Mouse (Mus musculus): ENCODE data around the gene Jazf1. TPM values are rescaled to one million over a fixed set of nuclear protein-coding genes. Genes with fewer than 3 reads are reported as not detected.

Jazf1 gene
- polyA plus RNA-seq, 1 experiment from 2014 or later = 24.9 TPM

DNA sequence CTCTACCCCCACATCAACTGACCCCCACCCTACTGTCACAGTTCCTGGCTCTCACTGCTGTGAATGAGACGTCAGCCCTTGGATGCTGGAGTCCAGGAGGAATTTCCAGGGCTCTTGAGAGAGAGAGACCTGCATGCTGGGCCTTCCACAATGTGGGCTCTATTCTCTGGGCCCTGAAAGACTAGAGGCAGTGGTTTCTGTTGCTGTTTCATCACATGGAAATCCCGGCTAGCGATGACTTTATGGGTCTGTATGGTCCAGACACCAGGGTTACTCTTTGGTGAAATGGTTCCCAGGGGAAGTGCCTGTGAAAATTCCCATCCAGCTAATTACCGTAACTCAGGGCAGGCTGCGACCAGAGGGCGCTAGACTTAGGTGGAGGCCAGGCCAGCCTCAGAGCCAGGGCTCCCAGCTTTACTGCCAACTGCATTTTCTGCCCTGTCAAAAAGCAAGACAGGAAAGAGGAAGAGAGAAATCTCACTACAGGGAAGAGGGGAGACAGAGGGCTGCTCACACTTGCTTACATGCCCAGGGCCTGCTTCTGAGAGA is 271.1 kb downstream of the Jazf1 start:
- no peak overlapping the region for H3K27ac ChIP-seq
- H3K9me3 ChIP-seq = no peaks in the 10 kb centered on the region
- H3K27me3 ChIP-seq = no peaks in the 10 kb centered on the region
- no peak overlapping the region for H3K9ac ChIP-seq (replicated peaks)
- WGBS = 55% methylated on average over 6 of the region's 6 CpGs
- peaks cover 17% of the 10 kb centered on the region for H3K4me1 ChIP-seq (replicated peaks)
- no peak for ATAC-seq
- H3K4me3 ChIP-seq (replicated peaks) = no peak overlapping the region
- no peaks in the 10 kb centered on the region for H3K36me3 ChIP-seq
- no peak overlapping the region for H3K4me2 ChIP-seq (replicated peaks)

DNA sequence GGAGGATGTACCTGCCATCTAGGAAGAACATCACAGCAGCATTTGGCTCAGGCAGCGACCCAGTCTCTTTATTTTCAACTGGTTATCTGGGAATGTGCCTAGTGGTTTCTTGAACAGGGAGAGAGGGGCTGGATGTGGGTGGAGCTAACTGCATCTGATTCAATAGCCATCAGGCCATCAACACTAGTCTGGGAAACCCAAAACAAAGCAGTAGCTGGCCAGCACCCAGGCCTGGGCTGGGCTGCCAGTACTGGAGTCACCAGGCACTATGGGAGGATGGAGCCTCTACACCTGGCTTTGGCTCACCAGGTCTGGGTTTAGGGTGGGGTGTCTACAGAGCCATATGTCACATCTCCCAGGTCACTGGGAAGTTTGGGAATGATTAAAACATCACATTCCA is 271.7 kb downstream of the Jazf1 start:
- no peak overlapping the region for H3K4me3 ChIP-seq (replicated peaks)
- H3K4me1 ChIP-seq (replicated peaks) = peaks cover 15% of the 10 kb centered on the region
- H3K27me3 ChIP-seq = no peaks in the 10 kb centered on the region
- 72% methylated on average over 1 of the region's 1 CpGs for WGBS
- no peak overlapping the region for H3K27ac ChIP-seq
- no peaks in the 10 kb centered on the region for H3K9me3 ChIP-seq
- no peak for ATAC-seq
- H3K9ac ChIP-seq (replicated peaks) = no peak overlapping the region
- no peak overlapping the region for H3K4me2 ChIP-seq (replicated peaks)
- H3K36me3 ChIP-seq = no peaks in the 10 kb centered on the region

DNA sequence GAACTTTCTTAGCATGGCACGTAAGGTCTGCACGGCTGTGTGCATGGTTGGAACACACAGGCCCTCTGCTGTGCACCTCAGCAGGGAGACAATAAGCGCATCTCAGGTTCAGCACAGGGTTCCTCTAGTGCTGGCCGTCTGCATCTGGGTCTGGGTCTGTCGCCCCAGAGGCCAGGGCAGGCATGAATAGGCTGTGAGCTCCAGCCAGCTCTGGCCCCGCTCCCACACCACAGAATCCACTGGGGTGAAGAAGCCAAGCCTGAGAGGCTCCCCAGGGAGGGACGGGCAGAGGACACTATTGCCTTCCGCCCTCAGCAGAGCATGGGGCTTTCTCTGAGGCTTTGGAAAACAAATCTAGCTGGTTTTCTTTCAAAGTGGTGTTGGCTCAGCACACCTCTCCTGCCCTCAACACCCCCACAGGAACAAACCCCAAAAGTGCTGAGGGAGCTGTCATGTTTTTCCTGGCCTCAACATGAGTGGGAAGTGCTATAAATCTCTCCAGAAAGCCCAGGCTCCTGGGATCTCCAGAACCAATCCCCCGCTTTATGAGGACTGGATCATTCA is 272.3 kb downstream of the Jazf1 start:
- 62% methylated on average over 9 of the region's 9 CpGs for WGBS
- no peak for ATAC-seq
- Histone ChIP-seq H3K4me3 (replicated peaks) (no peak overlapping the region), H3K36me3 (no peaks in the 10 kb centered on the region), H3K4me2 (replicated peaks) (no peak overlapping the region), H3K27me3 (no peaks in the 10 kb centered on the region), H3K4me1 (replicated peaks) (peaks cover 15% of the 10 kb centered on the region), H3K9ac (replicated peaks) (no peak overlapping the region), H3K27ac (no peak overlapping the region), H3K9me3 (no peaks in the 10 kb centered on the region)

DNA sequence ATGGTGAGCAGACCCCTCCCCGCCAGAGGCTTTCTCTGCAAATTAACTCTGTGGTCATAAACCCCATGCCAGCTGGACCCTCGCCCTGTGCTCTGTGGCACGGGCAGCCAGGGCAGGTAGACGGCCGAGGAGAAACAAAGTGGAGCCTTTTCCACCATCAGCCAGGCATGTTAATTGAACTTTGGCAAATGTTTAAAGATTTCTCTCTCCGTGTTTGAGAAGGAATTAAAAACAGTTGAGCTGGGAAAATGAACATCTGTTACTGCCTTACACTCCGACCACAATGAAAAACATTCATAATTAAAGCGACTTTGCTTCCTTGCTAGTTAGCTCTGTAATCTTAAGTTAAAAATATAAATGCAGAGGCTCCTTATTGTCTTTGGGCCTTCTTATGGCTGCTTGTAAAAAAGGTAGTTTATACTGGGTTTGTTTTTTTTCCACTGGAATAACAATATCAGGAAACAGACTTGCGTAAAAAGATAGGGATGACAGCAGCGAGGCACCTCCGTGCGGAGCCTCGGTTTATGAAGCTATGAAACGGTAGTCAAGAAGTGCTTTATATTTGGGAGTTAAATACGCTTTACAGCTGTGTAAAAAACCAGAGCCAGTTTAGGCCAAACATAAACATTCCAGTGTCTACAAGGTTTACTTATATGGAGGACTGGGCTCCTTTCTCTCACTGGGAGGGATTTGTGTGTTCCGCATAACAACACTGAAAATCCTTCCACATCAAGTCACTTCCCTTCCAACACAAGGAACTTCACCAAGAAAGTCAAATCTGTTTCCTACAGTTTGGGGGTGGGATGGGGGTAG is 273.2 kb downstream of the Jazf1 start:
- H3K27ac ChIP-seq = 0 out of 2 replicates have a peak overlapping the region, but pooled peaks have one; percentile 0
- H3K4me2 ChIP-seq (replicated peaks) = no peak overlapping the region
- H3K9ac ChIP-seq (replicated peaks) = no peak overlapping the region
- H3K4me3 ChIP-seq (replicated peaks) = no peak overlapping the region
- peaks cover 15% of the 10 kb centered on the region for H3K4me1 ChIP-seq (replicated peaks)
- no peaks in the 10 kb centered on the region for H3K36me3 ChIP-seq
- 75% methylated on average over 16 of the region's 16 CpGs for WGBS
- H3K9me3 ChIP-seq = no peaks in the 10 kb centered on the region
- ATAC-seq = no peak
- H3K27me3 ChIP-seq = no peaks in the 10 kb centered on the region

DNA sequence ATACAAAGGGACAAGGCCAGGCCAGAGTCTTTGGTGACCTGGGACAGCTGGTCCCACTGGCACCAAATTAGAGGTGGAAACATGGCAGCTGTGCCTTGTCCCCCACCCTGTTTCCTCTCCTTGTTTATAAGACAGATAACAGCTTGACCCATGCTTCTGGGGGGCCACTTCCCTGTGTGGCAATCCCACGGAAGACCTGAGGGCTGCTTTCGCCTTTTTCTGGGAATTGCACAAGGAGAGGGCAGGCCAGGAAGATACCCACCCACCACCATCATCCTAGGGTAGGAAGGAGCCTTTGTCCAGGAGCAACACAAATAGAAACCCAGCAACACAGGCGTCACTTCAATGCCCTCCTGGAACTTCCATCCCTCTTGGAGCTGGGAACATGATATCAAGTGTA is 276.0 kb downstream of the Jazf1 start:
- Histone ChIP-seq H3K9me3 (no peaks in the 10 kb centered on the region), H3K27me3 (no peaks in the 10 kb centered on the region), H3K4me3 (replicated peaks) (no peak overlapping the region), H3K36me3 (no peaks in the 10 kb centered on the region), H3K4me2 (replicated peaks) (no peak overlapping the region), H3K27ac (no peak overlapping the region), H3K4me1 (replicated peaks) (peaks cover 16% of the 10 kb centered on the region), H3K9ac (replicated peaks) (no peak overlapping the region)
- no peak for ATAC-seq
- WGBS = 79% methylated on average over 3 of the region's 3 CpGs

DNA sequence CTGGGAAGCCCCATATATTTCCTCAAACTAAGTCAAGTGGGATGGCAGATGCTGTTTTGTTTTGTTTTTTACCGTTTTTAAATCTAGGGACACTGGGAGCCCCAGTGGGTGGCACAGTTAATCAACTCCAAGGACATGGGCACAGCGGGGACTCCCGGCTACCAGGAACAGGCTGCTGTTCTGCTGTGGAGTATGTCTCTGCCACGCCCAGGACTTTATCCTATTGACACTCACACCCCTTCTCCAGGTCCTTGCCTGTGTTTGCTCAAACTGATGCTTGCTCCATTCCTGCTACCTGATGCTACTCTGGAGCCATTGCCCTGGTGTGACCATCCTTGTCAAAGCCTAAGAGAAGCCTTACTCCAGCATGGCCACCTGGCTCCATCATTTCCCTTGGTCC is 277.6 kb downstream of the Jazf1 start:
- Histone ChIP-seq H3K9me3 (no peaks in the 10 kb centered on the region), H3K4me2 (replicated peaks) (no peak overlapping the region), H3K4me1 (replicated peaks) (peaks cover 7% of the 10 kb centered on the region; the same call in 1 of the 2 replicates), H3K27ac (no peak overlapping the region), H3K9ac (replicated peaks) (no peak overlapping the region), H3K27me3 (no peaks in the 10 kb centered on the region), H3K36me3 (no peaks in the 10 kb centered on the region), H3K4me3 (replicated peaks) (no peak overlapping the region)
- 83% methylated on average over 4 of the region's 4 CpGs for WGBS
- ATAC-seq = no peak

DNA sequence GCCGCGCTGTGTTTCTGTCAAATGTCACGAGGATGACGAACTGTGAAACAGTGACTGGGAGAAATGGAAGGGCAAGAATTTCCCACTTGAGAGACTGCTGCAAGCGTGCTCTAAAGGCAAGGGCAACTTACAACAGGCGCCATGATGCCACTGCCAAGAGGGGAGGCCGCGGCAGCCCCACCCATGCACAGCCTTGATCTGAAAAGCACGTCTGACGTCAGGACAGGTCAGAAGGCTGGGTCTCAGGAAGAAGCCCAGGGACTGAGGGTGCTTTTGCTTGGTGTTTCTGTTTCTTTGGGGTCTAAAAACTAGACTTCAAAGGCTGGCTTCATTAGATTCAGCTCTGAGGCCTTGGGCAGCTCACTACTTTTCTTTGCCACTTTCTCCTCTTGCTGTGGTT is 278.1 kb downstream of the Jazf1 start:
- Histone ChIP-seq H3K27ac (no peak overlapping the region), H3K9ac (replicated peaks) (no peak overlapping the region), H3K36me3 (no peaks in the 10 kb centered on the region), H3K27me3 (no peaks in the 10 kb centered on the region), H3K4me2 (replicated peaks) (no peak overlapping the region), H3K4me1 (replicated peaks) (peaks cover 7% of the 10 kb centered on the region; the same call in 1 of the 2 replicates), H3K9me3 (no peaks in the 10 kb centered on the region), H3K4me3 (replicated peaks) (no peak overlapping the region)
- no peak for ATAC-seq
- 86% methylated on average over 10 of the region's 10 CpGs for WGBS

DNA sequence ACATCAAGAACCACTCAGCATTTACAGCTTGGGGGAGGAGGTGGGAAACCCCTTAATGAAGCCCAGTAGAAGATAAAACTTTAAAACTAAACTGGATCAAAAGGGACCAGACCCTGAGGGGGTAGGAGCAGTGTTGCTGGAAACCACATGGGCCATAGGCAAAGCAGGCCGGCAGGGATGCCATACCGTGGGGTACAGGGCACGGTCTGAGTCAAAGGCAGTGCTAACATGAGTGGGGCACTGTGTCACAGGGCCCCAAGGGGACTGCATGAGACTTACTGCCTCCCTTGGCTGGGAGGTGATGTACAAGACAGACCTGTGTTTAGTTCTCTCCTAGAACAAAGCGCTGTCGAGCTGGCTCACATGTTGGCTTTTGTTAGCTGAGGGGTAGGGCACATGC is 288.9 kb downstream of the Jazf1 start:
- no peak overlapping the region for H3K4me2 ChIP-seq (replicated peaks)
- no peaks in the 10 kb centered on the region for H3K27me3 ChIP-seq
- H3K4me3 ChIP-seq (replicated peaks) = no peak overlapping the region
- H3K9ac ChIP-seq (replicated peaks) = no peak overlapping the region
- 0 out of 2 replicates have a peak, but pooled peaks cover 4% of the 10 kb centered on the region for H3K36me3 ChIP-seq
- no peak for ATAC-seq
- no peak overlapping the region for H3K27ac ChIP-seq
- no peaks in the 10 kb centered on the region for H3K4me1 ChIP-seq (replicated peaks)
- no peaks in the 10 kb centered on the region for H3K9me3 ChIP-seq
- WGBS = 84% methylated on average over 5 of the region's 5 CpGs

DNA sequence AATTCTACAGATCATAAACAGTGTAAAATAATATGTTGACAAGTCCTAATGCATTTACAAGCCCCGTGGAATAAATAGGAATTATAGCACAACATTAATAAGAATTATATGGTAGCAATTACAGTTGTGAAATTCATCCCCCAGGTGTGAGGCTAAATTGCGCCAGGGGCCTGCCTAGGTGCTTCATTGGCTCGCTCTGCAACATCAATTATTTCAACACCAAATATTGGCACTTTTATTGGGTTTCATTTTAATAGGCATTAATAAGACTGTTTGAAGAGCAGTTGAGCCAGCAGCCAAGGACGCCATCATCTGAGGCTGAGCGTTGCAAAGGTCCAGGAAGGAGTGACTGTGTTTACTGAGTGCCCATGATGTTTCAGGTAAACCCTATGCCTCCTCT is 289.9 kb downstream of the Jazf1 start:
- ATAC-seq = no peak
- WGBS = 93% methylated on average over 5 of the region's 5 CpGs
- no peak overlapping the region for H3K4me3 ChIP-seq (replicated peaks)

DNA sequence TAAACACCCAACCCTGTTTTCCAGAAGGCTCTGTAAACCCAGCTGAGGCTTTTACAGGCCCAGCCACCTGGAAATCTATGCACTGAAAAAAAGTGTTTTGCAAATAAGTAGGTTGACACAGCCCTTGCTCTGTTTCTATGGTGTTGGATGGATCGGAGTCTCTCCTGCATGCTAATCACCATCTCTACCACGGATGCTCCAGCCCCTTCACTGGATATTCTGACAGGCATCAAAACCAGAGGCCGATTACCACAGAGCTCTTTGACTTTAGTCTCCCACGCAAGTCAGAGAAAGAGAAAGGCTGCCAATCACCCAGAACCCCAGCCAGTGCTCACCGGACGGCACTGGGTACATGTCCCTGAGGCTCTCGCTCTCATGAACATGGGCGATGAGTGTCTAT is 291.4 kb downstream of the Jazf1 start:
- no peaks in the 10 kb centered on the region for H3K9me3 ChIP-seq
- H3K4me3 ChIP-seq (replicated peaks) = no peak overlapping the region
- no peaks in the 10 kb centered on the region for H3K4me1 ChIP-seq (replicated peaks)
- H3K27ac ChIP-seq = peak overlapping the region; percentile 37; the same call in 1 of the 2 replicates
- H3K27me3 ChIP-seq = no peaks in the 10 kb centered on the region
- 0 out of 2 replicates have a peak, but pooled peaks have one; percentile 53 for ATAC-seq
- no peak overlapping the region for H3K4me2 ChIP-seq (replicated peaks)
- H3K36me3 ChIP-seq = 0 out of 2 replicates have a peak, but pooled peaks cover 4% of the 10 kb centered on the region
- 75% methylated on average over 8 of the region's 8 CpGs for WGBS
- H3K9ac ChIP-seq (replicated peaks) = no peak overlapping the region

More for the DNA sequence above, 289.9 kb downstream of the Jazf1 start:
- Histone ChIP-seq H3K27me3 (no peaks in the 10 kb centered on the region), H3K4me1 (replicated peaks) (no peaks in the 10 kb centered on the region), H3K9ac (replicated peaks) (no peak overlapping the region), H3K9me3 (no peaks in the 10 kb centered on the region), H3K4me2 (replicated peaks) (no peak overlapping the region), H3K27ac (no peak overlapping the region), H3K36me3 (0 out of 2 replicates have a peak, but pooled peaks cover 4% of the 10 kb centered on the region)

DNA sequence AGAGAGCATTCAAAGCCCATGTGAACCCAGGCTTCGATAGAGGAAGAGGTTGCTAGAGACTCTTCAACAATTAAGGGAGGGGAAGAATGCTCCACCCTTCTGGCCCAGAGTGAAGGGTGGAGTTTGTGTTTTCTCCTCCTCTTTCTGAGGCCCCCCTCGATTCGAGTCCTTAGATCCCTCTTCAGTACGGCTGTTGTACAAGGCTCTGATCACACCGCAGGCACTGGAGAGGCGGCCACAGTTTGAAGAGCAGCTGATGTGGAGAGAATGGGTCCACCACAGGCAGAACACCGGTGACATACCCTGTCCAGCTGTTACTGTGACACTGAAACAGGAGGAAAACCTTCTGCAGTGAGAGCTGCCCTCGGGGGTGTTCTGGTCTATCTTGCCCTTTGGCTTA is 292.5 kb downstream of the Jazf1 start:
- 0 out of 2 replicates have a peak, but pooled peaks cover 7% of the 10 kb centered on the region for H3K36me3 ChIP-seq
- H3K27ac ChIP-seq = no peak overlapping the region
- WGBS = 87% methylated on average over 8 of the region's 8 CpGs
- no peak overlapping the region for H3K4me3 ChIP-seq (replicated peaks)
- H3K9me3 ChIP-seq = no peaks in the 10 kb centered on the region
- no peak overlapping the region for H3K9ac ChIP-seq (replicated peaks)
- H3K27me3 ChIP-seq = no peaks in the 10 kb centered on the region
- no peak overlapping the region for H3K4me2 ChIP-seq (replicated peaks)
- H3K4me1 ChIP-seq (replicated peaks) = no peaks in the 10 kb centered on the region
- ATAC-seq = no peak

DNA sequence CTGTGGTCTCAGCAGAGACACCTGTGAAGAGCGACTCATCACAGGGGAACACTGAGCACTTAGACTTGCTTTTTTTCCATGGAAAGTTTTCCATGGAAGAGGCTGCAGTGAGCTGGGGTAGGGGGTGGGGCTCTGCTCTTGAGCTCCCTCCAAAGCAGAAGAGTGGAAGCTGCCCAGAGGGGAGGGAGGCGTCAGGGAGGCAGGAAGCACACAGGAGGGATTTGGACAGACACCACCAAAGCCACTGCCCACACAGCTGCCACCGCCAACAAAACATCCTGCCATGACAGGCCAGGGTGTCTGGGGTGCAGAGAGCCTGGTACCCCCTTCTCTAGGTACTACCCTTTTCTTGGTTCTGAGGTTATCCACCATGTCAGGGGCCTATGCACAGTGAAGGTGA is 293.1 kb downstream of the Jazf1 start:
- Histone ChIP-seq H3K36me3 (peaks cover 11% of the 10 kb centered on the region), H3K4me1 (replicated peaks) (no peaks in the 10 kb centered on the region), H3K4me3 (replicated peaks) (no peak overlapping the region), H3K27ac (no peak overlapping the region), H3K9ac (replicated peaks) (no peak overlapping the region), H3K9me3 (no peaks in the 10 kb centered on the region), H3K27me3 (no peaks in the 10 kb centered on the region), H3K4me2 (replicated peaks) (no peak overlapping the region)
- ATAC-seq = no peak
- WGBS = 79% methylated on average over 3 of the region's 3 CpGs
